Mouse (Mus musculus) urinary bladder, adult 2 months (tissue): ENCODE results near the gene Btg3. TPM values are rescaled to one million over a fixed set of nuclear protein-coding genes. Genes with fewer than 3 reads are reported as not detected.

Source experiments
- DNase-seq: peaks from one replicate; pipeline ENCODE4 v3.0.0; 2022; ENCODE audit warnings: low spot score
- polyA plus RNA-seq: library from polyadenylated mRNA; depleted of rRNA; stranded (reverse); fragments of >200 nt; gene quantifications from 2 replicates; pipeline ENCODE4 v1.2.3, GENCODE M21; 2012; rRNA removed

Gene Btg3
- polyA plus RNA-seq, 1 experiment: 19.3 TPM

GRCm38 (mm10) chr16:78301183-78301830 lies 75.7 kb downstream of the Btg3 start, which contains the start of gene Cxadr:
Gene Cxadr (plus strand): TSS chr16:78301489.
- no peak for DNase-seq

DNA sequence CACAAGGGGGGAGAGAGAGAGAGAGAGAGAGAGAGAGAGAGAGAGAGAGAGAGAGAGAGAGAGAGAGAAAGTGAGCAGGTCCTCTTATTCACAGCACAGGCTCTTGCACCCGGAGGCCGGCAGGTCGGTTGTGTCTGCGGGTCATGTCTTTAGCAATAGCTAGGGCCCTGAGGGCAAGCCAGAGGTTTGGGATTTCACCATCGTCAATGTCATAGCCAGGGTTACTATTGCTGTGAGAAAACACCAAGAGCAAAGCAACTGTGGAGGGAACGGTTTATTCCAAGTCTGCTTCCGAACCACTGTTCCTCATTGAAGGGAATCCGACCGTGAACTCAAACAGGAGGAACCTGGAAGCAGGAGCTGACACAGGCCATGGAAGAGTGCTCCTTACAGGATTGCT lies 80.9 kb downstream of the Btg3 start:
- DNase-seq: no peak

GRCm38 (mm10) chr16:78295601-78296000 lies 81.4 kb downstream of the Btg3 start:
- no peak for DNase-seq

DNA sequence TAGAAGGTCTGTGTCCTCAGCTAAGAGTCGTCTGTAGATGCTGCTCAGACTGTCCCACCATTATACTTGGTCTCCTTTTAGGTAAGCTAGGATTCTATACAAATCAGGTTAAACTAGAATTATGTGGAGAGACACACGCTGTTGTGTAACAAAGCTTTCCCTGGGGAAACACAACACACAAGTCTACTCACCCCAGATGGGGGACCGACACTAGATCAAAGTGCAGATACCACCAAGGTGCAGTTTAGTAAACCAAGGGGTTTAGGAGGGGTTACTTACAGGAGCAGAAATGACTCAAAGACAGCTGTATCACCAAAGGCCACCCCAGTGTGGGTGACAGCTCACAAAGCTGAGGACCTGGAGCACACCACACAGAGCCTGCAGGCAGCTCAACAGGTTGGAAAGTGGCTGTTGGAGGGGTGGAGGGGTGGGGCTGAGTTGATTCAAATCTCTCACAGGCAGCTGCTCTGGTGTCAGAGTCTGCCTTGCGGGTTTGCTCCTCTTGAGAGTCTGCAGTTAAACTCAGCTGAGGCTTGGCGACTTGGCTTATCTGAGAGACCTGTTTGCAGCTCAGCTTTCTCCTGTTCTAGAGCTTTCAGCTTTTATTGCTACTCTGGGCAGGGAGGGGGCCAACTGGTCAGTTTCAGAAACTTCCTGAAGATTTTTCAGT lies 82.3 kb downstream of the Btg3 start:
- no peak for DNase-seq

DNA sequence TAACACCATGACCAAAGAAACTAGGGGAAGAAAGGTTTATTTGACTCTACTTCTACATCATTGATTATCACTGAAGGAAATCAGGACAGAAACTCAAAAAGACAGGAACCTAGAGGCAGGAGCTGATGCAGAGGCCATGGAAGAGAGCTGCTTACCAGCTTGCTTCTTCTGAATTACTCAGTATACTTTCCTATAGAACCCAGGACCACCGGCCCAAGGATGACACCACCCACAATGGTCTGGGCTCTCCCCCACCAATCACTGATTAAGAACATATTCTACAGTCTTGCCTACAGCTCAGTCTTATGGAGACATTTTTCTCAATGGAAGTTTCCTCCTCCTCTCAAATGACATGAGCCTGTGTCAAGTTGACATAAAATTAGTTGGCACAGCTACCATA lies 82.9 kb downstream of the Btg3 start:
- DNase-seq: no peak

- no peak for DNase-seq
These were observed 93.8 kb downstream of the Btg3 start for GRCm38 (mm10) chr16:78283231-78283630.

Other genes with a start within 250 kb of the Btg3 start
- 8.3 and 9.0 TPM in 2 replicates for gene Cxadr, start 75.7 kb downstream of the Btg3 start, polyA plus RNA-seq
- 8.8 and 11.0 TPM in 2 replicates for gene D16Ertd472e, start 199.5 kb upstream of the Btg3 start, polyA plus RNA-seq